Mouse (Mus musculus) MEL (cell line): ENCODE measurements at regions not wholly inside any gene's neighbourhood (a gene's known extent, or its start where the extent isn't known, plus 50 kb on each side); places are given as distances from the start of the nearest gene placed in this dataset.

Experiments
- DNase-seq: peaks from one replicate; pipeline ENCODE4 v3.0.0; 2011; ENCODE audit warnings: low read depth, low spot score
- H3K27ac ChIP-seq: 2 replicates; pipeline ENCODE4 v1.5.1; 2012; ENCODE audit warnings: low read depth, mild to moderate bottlenecking, control low read depth, low read length, moderate library complexity; ENCODE audit not compliant: control insufficient read depth
- H3K27me3 ChIP-seq, 2 experiments: fragments of 150-350 bp in 1 of 2; sonication (generic) in 1 of 2; 2 replicates each; pipeline ENCODE4 v1.6.1; 2012; ENCODE audit warnings: low read length in 2 of 2, mild to moderate bottlenecking in 2 of 2, improper control_type of control experiment in 1 of 2, moderate library complexity in 1 of 2; ENCODE audit not compliant: insufficient read depth in 2 of 2, control insufficient read depth in 1 of 2
- H3K36me3 ChIP-seq, 2 experiments: 2 replicates each; pipeline ENCODE4 v1.6.1; 2012 to 2014; ENCODE audit warnings: low read length in 2 of 2, improper control_type of control experiment in 1 of 2, inconsistent platforms in 1 of 2, mild to moderate bottlenecking in 1 of 2; ENCODE audit not compliant: insufficient read depth in 2 of 2, control insufficient read depth in 1 of 2
- H3K4me1 ChIP-seq, 2 experiments: fragments of 150-350 bp in 1 of 2; sonication (generic) in 1 of 2; 2 replicates each; pipeline ENCODE4 v1.6.1; 2012; ENCODE audit warnings: low read length in 2 of 2, improper control_type of control experiment in 1 of 2, mild to moderate bottlenecking in 1 of 2; ENCODE audit not compliant: insufficient read depth in 2 of 2, control insufficient read depth in 1 of 2
- H3K4me3 ChIP-seq, 2 experiments: fragments of 150-350 bp in 1 of 2; sonication (generic) in 1 of 2; 2 replicates each; pipeline ENCODE4 v1.5.1; 2012; ENCODE audit warnings: low read depth in 2 of 2, low read length in 2 of 2, mild to moderate bottlenecking in 2 of 2, moderate library complexity in 2 of 2, control low read depth in 1 of 2, improper control_type of control experiment in 1 of 2; ENCODE audit not compliant: control insufficient read depth in 1 of 2, insufficient read depth in 1 of 2
- H3K79me2 ChIP-seq: 2 replicates; pipeline ENCODE4 v1.6.1; 2012; ENCODE audit warnings: mild to moderate bottlenecking, low read length, moderate library complexity; ENCODE audit not compliant: control insufficient read depth, poor library complexity, insufficient read depth
- H3K9ac ChIP-seq: 2 replicates; pipeline ENCODE4 v1.6.1; 2012; ENCODE audit warnings: low read depth, mild to moderate bottlenecking, control low read depth, low read length, moderate library complexity; ENCODE audit not compliant: control insufficient read depth, poor library complexity, severe bottlenecking
- H3K9me3 ChIP-seq: fragments of 150-350 bp; sonication (generic); replicated peaks from 2 replicates; pipeline ENCODE4 v1.6.1; 2012; ENCODE audit warnings: mild to moderate bottlenecking, low read length, improper control_type of control experiment, moderate library complexity; ENCODE audit not compliant: insufficient read depth
- CHD1 ChIP-seq: IDR thresholded peaks from 2 replicates; pipeline ENCODE4 v1.6.1; 2012; ENCODE audit warnings: low read depth, mild to moderate bottlenecking, inconsistent platforms, low read length, improper control_type of control experiment
- CHD2 ChIP-seq: IDR thresholded peaks from 2 replicates; pipeline ENCODE4 v1.6.1; 2011; ENCODE audit warnings: low read length, improper control_type of control experiment
- CTCF ChIP-seq, 3 experiments: IDR thresholded peaks in 2 of 3; conservative IDR thresholded peaks in 1 of 3; 2 replicates each; pipeline ENCODE4 v1.5.1; 2011 to 2012; ENCODE audit warnings: low read length in 3 of 3, low read depth in 2 of 3, mild to moderate bottlenecking in 2 of 3, improper control_type of control experiment in 1 of 3, inconsistent platforms in 1 of 3, mixed read lengths in 1 of 3, moderate library complexity in 1 of 3; ENCODE audit not compliant: control insufficient read depth in 1 of 3, insufficient read depth in 1 of 3, poor library complexity in 1 of 3, severe bottlenecking in 1 of 3
- ELF1 ChIP-seq: IDR thresholded peaks from 2 replicates; pipeline ENCODE4 v1.6.1; 2014; ENCODE audit warnings: low read depth, mild to moderate bottlenecking, inconsistent platforms, low read length, improper control_type of control experiment, moderate library complexity
- EP300 ChIP-seq, 2 experiments: IDR thresholded peaks; 2 replicates each; pipeline ENCODE4 v1.6.1; 2011; ENCODE audit warnings: improper control_type of control experiment in 2 of 2, low read length in 2 of 2, low read depth in 1 of 2, mild to moderate bottlenecking in 1 of 2
- GABPA ChIP-seq: IDR thresholded peaks from 2 replicates; pipeline ENCODE4 v1.6.1; 2012; ENCODE audit warnings: low read depth, mild to moderate bottlenecking, inconsistent platforms, low read length, improper control_type of control experiment, moderate library complexity
- KAT2A ChIP-seq: conservative IDR thresholded peaks from 2 replicates; pipeline ENCODE4 v1.6.1; 2012; ENCODE audit warnings: low read depth, low read length, improper control_type of control experiment, inconsistent platforms
- MYB ChIP-seq: IDR thresholded peaks from 2 replicates; pipeline ENCODE4 v1.6.1; 2011; ENCODE audit warnings: mild to moderate bottlenecking, low read depth, low read length, improper control_type of control experiment
- NELFE ChIP-seq: IDR thresholded peaks from 2 replicates; pipeline ENCODE4 v1.6.1; 2011; ENCODE audit warnings: low read depth, low read length, improper control_type of control experiment
- POLR2A ChIP-seq, 2 experiments: IDR thresholded peaks; 2 replicates each; pipeline ENCODE4 v1.6.1; 2011 to 2012; ENCODE audit warnings: low read length in 2 of 2, mild to moderate bottlenecking in 2 of 2, control low read depth in 1 of 2, improper control_type of control experiment in 1 of 2, low read depth in 1 of 2, moderate library complexity in 1 of 2; ENCODE audit not compliant: control insufficient read depth in 1 of 2, insufficient read depth in 1 of 2, poor library complexity in 1 of 2
- POLR2AphosphoS2 ChIP-seq: IDR thresholded peaks from 2 replicates; pipeline ENCODE4 v1.6.1; 2011; ENCODE audit warnings: low read length, improper control_type of control experiment
- RAD21 ChIP-seq: IDR thresholded peaks from 2 replicates; pipeline ENCODE4 v1.6.1; 2011; ENCODE audit warnings: mild to moderate bottlenecking, low read depth, low read length, improper control_type of control experiment
- SMC3 ChIP-seq: IDR thresholded peaks from 2 replicates; pipeline ENCODE4 v1.6.1; 2011; ENCODE audit warnings: low read depth, low read length, improper control_type of control experiment
- TCF12 ChIP-seq: IDR thresholded peaks from 2 replicates; pipeline ENCODE4 v1.6.1; 2014; ENCODE audit warnings: low read depth, mild to moderate bottlenecking, inconsistent platforms, low read length, improper control_type of control experiment, moderate library complexity
- USF1 ChIP-seq: IDR thresholded peaks from 2 replicates; pipeline ENCODE4 v1.6.1; 2014; ENCODE audit warnings: low read depth, mild to moderate bottlenecking, inconsistent platforms, low read length, improper control_type of control experiment, moderate library complexity
- ZC3H11A ChIP-seq: IDR thresholded peaks from 2 replicates; pipeline ENCODE4 v1.6.1; 2012; ENCODE audit warnings: low read depth, mild to moderate bottlenecking, inconsistent platforms, low read length, improper control_type of control experiment
- ZKSCAN1 ChIP-seq: IDR thresholded peaks from 2 replicates; pipeline ENCODE4 v1.6.1; 2012; ENCODE audit warnings: low read depth, mild to moderate bottlenecking, inconsistent platforms, low read length, improper control_type of control experiment, moderate library complexity
- ZMIZ1 ChIP-seq: IDR thresholded peaks from 2 replicates; pipeline ENCODE4 v1.6.1; 2012; ENCODE audit warnings: low read depth, mild to moderate bottlenecking, inconsistent platforms, low read length, improper control_type of control experiment, moderate library complexity
- ZNF384 ChIP-seq: IDR thresholded peaks from 2 replicates; pipeline ENCODE4 v1.6.1; 2012; ENCODE audit warnings: low read depth, mild to moderate bottlenecking, inconsistent platforms, low read length, improper control_type of control experiment

DNA sequence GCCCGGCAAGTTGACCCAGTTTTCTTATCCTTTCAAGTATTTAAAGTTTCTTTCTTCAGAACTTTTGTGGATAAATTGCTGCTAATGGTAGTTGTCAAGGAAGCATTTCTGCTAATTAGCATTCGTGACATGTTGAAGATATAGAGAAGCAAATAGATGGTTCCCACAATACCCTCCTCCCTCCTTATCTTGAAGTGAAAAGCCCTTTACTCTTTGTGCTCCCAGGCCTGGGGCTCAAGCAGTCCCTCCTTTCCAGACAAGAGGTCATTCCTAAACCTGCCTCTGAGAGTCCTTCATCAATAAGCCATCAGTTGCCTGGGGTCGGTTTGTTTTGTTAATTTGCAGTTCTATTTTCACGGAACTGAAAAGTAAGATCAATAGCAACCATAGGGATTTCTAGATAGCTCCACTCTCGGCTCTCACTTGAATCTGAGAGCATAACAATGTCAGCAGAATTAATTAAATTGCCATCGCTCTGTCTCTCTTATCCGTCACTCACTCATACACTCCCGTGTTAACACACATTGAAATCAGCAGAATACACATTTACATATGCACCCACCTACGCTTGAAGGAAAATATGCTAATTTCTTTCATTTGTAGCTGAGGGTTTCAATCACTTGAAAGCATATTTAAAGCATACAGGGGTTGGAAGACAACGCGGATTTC, 2695.8 kb upstream of the 5930422O12Rik start:
- H3K79me2 ChIP-seq: no peaks in the 10 kb centered on the region
- no peak overlapping the region for H3K27ac ChIP-seq
- no peaks in the 10 kb centered on the region for H3K9me3 ChIP-seq
- no peaks in the 10 kb centered on the region for H3K36me3 ChIP-seq
- H3K27me3 ChIP-seq: no peaks in the 10 kb centered on the region
- H3K4me3 ChIP-seq: no peak overlapping the region
- H3K4me1 ChIP-seq: no peaks in the 10 kb centered on the region
- no peak for TF ChIP-seq MYB
- no peak overlapping the region for H3K9ac ChIP-seq
- no peak for DNase-seq

DNA sequence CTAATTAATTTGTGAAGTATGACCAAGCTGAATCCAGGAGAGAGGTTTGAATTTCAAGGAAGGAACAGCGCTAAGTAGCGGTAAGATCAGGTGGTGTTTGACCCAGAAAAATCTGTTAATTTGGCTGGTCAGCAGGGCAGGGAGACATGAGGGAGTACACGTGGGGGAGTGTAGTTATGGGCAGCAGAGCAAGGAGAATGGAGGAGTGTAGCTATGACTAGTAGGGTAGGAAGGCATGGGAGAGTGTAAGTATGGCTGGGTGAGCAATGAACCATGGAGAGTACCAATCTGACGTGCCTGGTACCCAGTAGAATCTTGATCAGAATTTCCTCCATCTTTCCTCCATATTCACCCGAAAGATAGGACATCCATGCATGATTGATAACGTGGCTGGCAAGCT, 2695.1 kb upstream of the 5930422O12Rik start:
- Histone ChIP-seq H3K27me3 (no peaks in the 10 kb centered on the region), H3K9me3 (no peaks in the 10 kb centered on the region), H3K79me2 (no peaks in the 10 kb centered on the region), H3K4me3 (no peak overlapping the region), H3K9ac (no peak overlapping the region), H3K4me1 (no peaks in the 10 kb centered on the region), H3K27ac (no peak overlapping the region), H3K36me3 (no peaks in the 10 kb centered on the region)
- TF ChIP-seq CHD2 (no peak), TCF12 (no peak), SMC3 (no peak)
- no peak for DNase-seq

GRCm38 (mm10) chr8:30735338-30735737, 2693.2 kb upstream of the 5930422O12Rik start:
- H3K27me3 ChIP-seq: no peaks in the 10 kb centered on the region
- no peaks in the 10 kb centered on the region for H3K4me1 ChIP-seq
- DNase-seq: no peak
- H3K9ac ChIP-seq: no peak overlapping the region
- H3K79me2 ChIP-seq: no peaks in the 10 kb centered on the region
- H3K4me3 ChIP-seq: no peak overlapping the region
- no peak for TF ChIP-seq KAT2A
- TF ChIP-seq ZKSCAN1: no peak
- no peak for TF ChIP-seq ZMIZ1
- TF ChIP-seq ELF1: no peak
- no peak for TF ChIP-seq POLR2AphosphoS2
- TF ChIP-seq CHD1: no peak
- no peak for TF ChIP-seq CTCF (IDR thresholded peaks at IDR 0.05 in 2 of 3, conservative IDR thresholded peaks at IDR 0.05 in 1 of 3; ENCODE audit: control insufficient read depth in 1 of 3, insufficient read depth in 1 of 3, low read depth in 2 of 3, low read length in 3 of 3, poor library complexity in 1 of 3, severe bottlenecking in 1 of 3)
- TF ChIP-seq ZNF384: no peak
- no peak for TF ChIP-seq RAD21
- TF ChIP-seq ZC3H11A: no peak
- no peak for TF ChIP-seq NELFE
- no peak for TF ChIP-seq POLR2A (IDR thresholded peaks at IDR 0.05; ENCODE audit: control insufficient read depth in 1 of 2, insufficient read depth in 1 of 2, low read depth in 1 of 2, low read length in 2 of 2, poor library complexity in 1 of 2)
- no peak for TF ChIP-seq USF1
- no peak for TF ChIP-seq EP300 (IDR thresholded peaks at IDR 0.05; ENCODE audit: low read depth in 1 of 2, low read length in 2 of 2)
- TF ChIP-seq GABPA: no peak
- no peaks in the 10 kb centered on the region for H3K36me3 ChIP-seq
- H3K9me3 ChIP-seq: no peaks in the 10 kb centered on the region
- H3K27ac ChIP-seq: no peak overlapping the region
